Mouse (Mus musculus) left cerebral cortex, postnatal 4 days (tissue): ENCODE results near the gene Cyp46a1. TPM values are rescaled to one million over a fixed set of nuclear protein-coding genes. Genes with fewer than 3 reads are reported as not detected.

Experiments used
- DNase-seq: peaks from one replicate; pipeline ENCODE4 v3.0.0-alpha.2; 2022
- intact Hi-C: fragments of 180-260 bp; cut with DNase I; formaldehyde crosslinking; loops from one replicate; pipeline ENCODE4 v1.15.1; 2025
- total RNA-seq, 2 experiments: library from RNA; stranded (reverse); gene quantifications; 2 replicates each; pipeline ENCODE4 v1.2.3; 2021

The Cyp46a1 gene
- total RNA-seq, 2 experiments from 2014 or later = 65.7 to 78.6 TPM

GRCm38 (mm10) chr12:108394534-108395284, 60.5 kb downstream of the Cyp46a1 start:
- intact Hi-C loops = no loop called here
- no peak for DNase-seq

DNA sequence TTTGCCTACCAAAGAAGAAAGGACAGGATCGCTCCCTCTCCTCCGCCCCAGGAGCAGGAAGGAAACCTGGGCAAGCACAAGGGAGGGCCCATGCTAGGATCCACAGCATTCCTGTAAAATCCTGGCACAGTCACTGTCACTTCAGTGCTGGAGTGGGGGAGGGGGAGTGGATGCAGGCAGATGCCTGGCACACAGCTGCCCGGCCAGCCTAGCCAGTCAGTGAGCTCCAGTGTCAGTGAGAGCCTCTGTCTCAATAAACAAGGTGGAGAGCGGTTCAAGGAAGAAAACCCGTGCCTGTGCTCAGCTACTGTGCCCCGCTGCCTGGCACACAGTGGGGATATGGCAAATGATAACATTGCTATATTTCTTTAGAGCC, 61.1 kb downstream of the Cyp46a1 start:
- intact Hi-C loops = no loop called here
- DNase-seq = peak; percentile 47

GRCm38 (mm10) chr12:108396081-108396947, 62.1 kb downstream of the Cyp46a1 start:
- DNase-seq = peak; percentile 88
- intact Hi-C loops = no loop called here

- intact Hi-C loops = no loop called here
- DNase-seq = no peak
Measured at GRCm38 (mm10) chr12:108398681-108399080, 64.5 kb downstream of the Cyp46a1 start.

GRCm38 (mm10) chr12:108399191-108399590, 65.0 kb downstream of the Cyp46a1 start:
- intact Hi-C loops = no loop called here
- DNase-seq = peak; percentile 64

DNA sequence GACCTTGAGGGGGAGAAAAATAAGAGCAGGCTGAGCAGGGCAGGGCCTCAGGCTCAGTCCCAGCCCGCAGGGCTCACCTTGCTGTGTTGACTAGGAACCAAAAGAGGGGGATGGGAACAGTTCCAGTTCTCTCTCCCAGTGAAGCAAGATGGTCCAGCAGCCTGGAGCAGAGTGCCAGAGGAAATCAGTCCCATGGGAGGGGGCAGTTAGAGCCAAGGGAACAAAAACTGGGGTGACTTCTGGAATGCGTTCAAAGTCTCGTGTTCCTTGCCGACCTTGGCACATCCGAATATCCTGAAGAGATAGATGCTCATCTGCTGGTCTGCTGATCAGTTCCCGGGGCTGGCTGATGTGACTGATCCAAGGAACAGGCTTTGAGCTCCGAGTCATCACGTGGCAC, 66.8 kb downstream of the Cyp46a1 start:
- DNase-seq = peak; percentile 27
- intact Hi-C loops = no loop called here

DNA sequence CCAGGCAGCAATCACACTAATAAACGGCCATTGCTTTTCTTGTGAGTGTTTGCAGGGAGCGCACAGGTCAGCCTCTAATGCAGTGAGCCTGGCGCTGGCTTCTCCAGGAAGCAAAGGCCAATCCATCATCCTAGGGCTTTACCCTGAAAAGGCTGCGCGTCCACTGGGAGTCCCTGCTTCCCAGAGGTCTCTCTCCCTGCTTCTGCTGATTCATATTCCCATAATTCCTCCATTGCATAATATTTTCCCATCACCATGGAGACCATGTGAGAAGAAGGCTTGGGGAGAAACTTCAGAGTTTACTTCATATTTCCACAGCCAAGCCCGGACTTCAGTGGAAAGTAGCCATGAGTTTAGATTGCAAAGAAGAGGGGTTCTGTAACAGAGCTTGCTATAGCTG, 69.8 kb downstream of the Cyp46a1 start:
- intact Hi-C loops = no loop called here
- DNase-seq = no peak

DNA sequence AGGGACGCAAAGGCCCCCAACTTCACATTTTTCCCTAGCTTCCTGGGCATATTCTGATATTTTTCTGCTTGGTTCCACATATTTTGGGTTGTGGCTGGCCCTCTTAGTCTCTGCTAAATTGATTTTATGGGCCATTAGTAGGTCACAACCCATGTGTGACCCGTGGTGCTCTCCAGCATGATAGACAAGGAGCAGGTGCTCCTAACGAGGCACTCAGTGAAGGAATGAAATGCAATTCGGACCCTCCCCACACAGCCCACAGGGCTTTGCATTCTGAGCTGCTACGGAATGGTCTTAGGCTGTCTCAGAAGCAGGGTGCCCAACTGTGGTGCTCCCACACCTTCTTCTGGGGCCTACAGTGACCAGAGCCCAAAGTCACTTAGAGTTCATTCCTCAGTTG, 74.9 kb downstream of the Cyp46a1 start:
- intact Hi-C loops = no loop called here
- DNase-seq = no peak

DNA sequence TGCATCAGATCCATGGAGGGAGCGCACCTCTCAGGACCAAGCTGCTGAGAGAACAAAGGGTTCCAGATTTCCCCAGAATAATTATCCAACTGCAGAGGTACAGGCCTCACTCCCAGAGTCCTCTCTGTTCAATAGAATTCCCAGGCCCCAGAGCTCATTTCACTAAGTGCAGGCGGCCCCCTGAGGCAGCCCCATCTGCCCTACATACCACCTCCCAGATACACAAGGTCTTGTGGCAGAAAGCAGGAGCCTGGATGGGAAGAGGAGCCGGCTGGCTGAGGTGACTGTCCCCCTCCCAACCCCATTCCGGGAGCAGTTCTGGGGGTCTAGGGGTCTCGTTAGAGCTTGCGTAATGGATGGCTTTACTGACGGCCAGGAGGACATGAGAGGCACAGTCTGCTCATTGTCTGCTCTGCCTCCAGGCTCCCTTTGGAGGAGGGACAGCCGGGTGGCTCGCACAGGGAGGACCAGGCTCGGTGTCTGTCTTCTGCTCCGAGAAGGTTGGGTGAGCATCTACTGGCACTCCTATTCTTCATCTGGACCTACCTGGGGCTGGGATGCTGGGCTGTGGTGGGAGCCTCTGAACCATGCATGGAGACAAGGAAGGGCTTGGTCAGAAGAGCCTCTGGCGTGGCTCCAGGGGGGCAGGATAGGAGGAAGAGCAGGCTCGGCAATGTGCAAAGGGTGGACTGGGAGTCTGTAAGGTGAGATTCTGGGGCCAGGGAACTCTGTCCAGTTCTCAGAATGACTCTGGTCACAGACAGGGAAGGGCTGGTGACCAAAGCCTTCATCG, 76.4 kb downstream of the Cyp46a1 start:
- DNase-seq = peak; percentile 32

More for the DNA sequence above, 76.4 kb downstream of the Cyp46a1 start:
- intact Hi-C loops = loop anchor here (5.0 kb wide), 1 partner anchor 33 kb away; no protein-coding TSS in a partner anchor

Other genes with a start within 250 kb of the Cyp46a1 start
- gene Setd3, start 155.1 kb upstream of the Cyp46a1 start, total RNA-seq = 100 to 1,000 TPM; 122 to 123 TPM
- 10 to 100 TPM; 39.0 to 40.2 TPM for gene Ccnk, start 154.8 kb upstream of the Cyp46a1 start, total RNA-seq
- gene Ccdc85c, start 59.0 kb upstream of the Cyp46a1 start, total RNA-seq = 10 to 100 TPM; 60.2 to 64.1 TPM
- gene Hhipl1, start 28.1 kb upstream of the Cyp46a1 start, total RNA-seq = 1 to 10 TPM; 6.3 to 6.6 TPM
- gene Eml1, start 36.6 kb downstream of the Cyp46a1 start, total RNA-seq = 10 to 100 TPM; 93.3 to 99.0 TPM
- 100 to 1,000 TPM; 585 to 625 TPM for gene Evl, start 220.3 kb downstream of the Cyp46a1 start, total RNA-seq